Mouse (Mus musculus): ENCODE data around the gene Pttg1ip. TPM values are rescaled to one million over a fixed set of nuclear protein-coding genes. Genes with fewer than 3 reads are reported as not detected.

Pttg1ip gene
- polyA plus RNA-seq, 1 experiment from 2014 or later, result 210 TPM

DNA sequence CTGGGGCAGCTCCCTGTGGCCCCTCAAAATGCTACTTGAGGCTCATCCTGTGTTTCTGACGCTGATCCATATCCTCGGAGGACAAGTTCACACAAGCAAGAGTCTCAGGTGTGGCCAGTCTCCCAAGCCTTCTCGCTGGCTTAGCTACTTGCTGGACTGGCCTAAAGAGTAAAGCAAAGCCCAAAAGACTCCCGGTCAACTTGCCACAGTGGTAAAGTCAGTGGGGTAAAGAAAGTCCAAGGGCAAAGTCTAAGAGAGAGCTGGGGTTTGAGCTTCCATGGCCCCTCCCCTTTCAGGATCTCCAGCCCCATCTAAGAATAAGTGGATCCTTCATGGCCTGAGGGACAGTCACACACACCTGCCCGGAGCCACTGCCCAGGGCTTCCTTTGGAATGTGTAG is 29.4 kb upstream of the Pttg1ip start:
- 79% methylated on average over 5 of the region's 5 CpGs for WGBS
- H3K27ac ChIP-seq, result no peak overlapping the region
- no peak for ATAC-seq (replicated peaks; ENCODE audit: low FRiP score, low read depth)
- no peak overlapping the region for H3K4me2 ChIP-seq (ENCODE audit: low read length)
- no peaks in the 10 kb centered on the region for H3K36me3 ChIP-seq (ENCODE audit: insufficient read depth, low read length)
- no peak for DNase-seq (ENCODE audit: low spot score)
- no peak overlapping the region for H3K4me3 ChIP-seq (replicated peaks; ENCODE audit: low read depth, low read length)
- no peaks in the 10 kb centered on the region for H3K4me1 ChIP-seq (replicated peaks; ENCODE audit: insufficient read depth, low read length)
- no peaks in the 10 kb centered on the region for H3K27me3 ChIP-seq (ENCODE audit: insufficient read depth, low read length)
- no peak overlapping the region for H3K9ac ChIP-seq (ENCODE audit: low read depth, low read length)
- no peak for TF ChIP-seq CTCF (IDR thresholded peaks at IDR 0.05; ENCODE audit: low read depth)
- H3K9me3 ChIP-seq (replicated peaks; ENCODE audit: low read length), result no peaks in the 10 kb centered on the region

DNA sequence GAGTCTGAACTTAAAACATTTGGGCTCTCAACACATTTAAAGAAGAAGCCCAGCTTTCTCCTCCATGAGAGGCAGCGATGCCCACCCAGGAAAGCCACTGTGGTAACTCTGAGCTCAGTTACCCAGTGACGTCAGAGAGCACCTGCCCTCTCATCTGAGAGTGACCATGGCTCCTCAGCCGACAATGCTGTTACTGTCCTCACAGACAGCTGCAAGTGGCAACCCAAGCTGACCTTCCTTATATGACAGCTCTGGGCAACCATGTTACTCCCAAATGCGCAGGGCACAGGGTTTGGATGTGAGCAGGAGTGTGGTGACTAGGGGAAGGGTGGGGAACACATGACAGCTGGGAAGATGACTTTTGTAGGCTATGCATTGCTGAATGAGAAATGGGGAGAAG is 28.2 kb upstream of the Pttg1ip start:
- no peak overlapping the region for H3K4me2 ChIP-seq (ENCODE audit: low read length)
- H3K27ac ChIP-seq, result no peak overlapping the region
- H3K4me3 ChIP-seq (replicated peaks; ENCODE audit: low read depth, low read length), result no peak overlapping the region
- no peaks in the 10 kb centered on the region for H3K4me1 ChIP-seq (replicated peaks; ENCODE audit: insufficient read depth, low read length)
- no peaks in the 10 kb centered on the region for H3K9me3 ChIP-seq (replicated peaks; ENCODE audit: low read length)
- no peak for TF ChIP-seq CTCF (IDR thresholded peaks at IDR 0.05; ENCODE audit: low read depth)
- WGBS, result 80% methylated on average over 4 of the region's 4 CpGs
- no peak overlapping the region for H3K9ac ChIP-seq (ENCODE audit: low read depth, low read length)
- ATAC-seq (replicated peaks; ENCODE audit: low FRiP score, low read depth), result no peak
- DNase-seq (ENCODE audit: low spot score), result no peak
- no peaks in the 10 kb centered on the region for H3K36me3 ChIP-seq (ENCODE audit: insufficient read depth, low read length)
- H3K27me3 ChIP-seq (ENCODE audit: insufficient read depth, low read length), result no peaks in the 10 kb centered on the region

DNA sequence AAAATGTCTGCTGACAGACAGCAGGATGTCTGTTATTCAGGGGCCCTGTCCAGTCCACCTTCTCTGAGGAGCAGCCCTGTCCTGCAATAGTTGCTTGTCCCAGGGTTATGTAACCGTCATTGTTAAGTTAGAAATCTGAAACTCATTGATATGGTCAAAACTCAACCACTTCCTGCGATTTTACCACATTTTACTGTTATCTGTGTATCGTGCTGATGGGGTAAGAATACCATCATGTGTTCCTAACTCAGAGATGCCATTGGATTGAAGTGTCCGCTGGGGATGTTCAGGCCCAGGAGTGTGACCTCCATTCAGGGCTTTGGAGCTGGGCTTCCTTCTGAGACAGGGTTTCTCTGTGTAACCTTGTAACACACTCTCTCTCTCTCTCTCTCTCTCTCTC is 26.6 kb upstream of the Pttg1ip start:
- H3K4me3 ChIP-seq (replicated peaks; ENCODE audit: low read depth, low read length), result no peak overlapping the region
- no peak overlapping the region for H3K27ac ChIP-seq
- WGBS, result 90% methylated on average over 4 of the region's 4 CpGs

DNA sequence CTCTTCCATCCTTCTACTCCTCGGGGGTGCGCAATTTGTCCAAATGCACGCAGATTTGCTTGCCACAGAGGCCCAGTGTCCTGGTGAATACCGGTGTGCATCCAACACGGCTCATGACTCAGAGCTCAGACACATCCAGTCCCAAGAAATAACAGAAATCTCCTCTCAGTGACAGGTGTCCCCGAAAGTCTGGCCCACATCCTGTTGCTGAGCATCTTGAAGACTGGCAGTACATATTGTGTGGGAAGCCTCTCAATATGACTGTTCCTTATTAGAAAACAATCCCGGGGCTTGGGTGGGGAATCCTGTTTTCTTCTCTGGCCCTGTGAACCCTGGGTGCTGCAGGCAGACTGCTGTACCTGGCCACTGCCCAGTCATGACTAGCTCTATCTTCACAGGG is 24.9 kb upstream of the Pttg1ip start:
- no peak for ATAC-seq (replicated peaks; ENCODE audit: low FRiP score, low read depth)
- Histone ChIP-seq H3K4me1 (replicated peaks; ENCODE audit: insufficient read depth, low read length) (no peaks in the 10 kb centered on the region), H3K27ac (no peak overlapping the region), H3K27me3 (ENCODE audit: insufficient read depth, low read length) (no peaks in the 10 kb centered on the region), H3K9ac (ENCODE audit: low read depth, low read length) (no peak overlapping the region), H3K36me3 (ENCODE audit: insufficient read depth, low read length) (no peaks in the 10 kb centered on the region), H3K9me3 (replicated peaks; ENCODE audit: low read length) (no peaks in the 10 kb centered on the region), H3K4me2 (ENCODE audit: low read length) (no peak overlapping the region), H3K4me3 (replicated peaks; ENCODE audit: low read depth, low read length) (no peak overlapping the region)
- no peak for TF ChIP-seq CTCF (IDR thresholded peaks at IDR 0.05; ENCODE audit: low read depth)
- 93% methylated on average over 7 of the region's 7 CpGs for WGBS
- DNase-seq (ENCODE audit: low spot score), result no peak

More for the DNA sequence above, 26.6 kb upstream of the Pttg1ip start:
- Histone ChIP-seq H3K4me2 (ENCODE audit: low read length) (no peak overlapping the region), H3K9me3 (replicated peaks; ENCODE audit: low read length) (no peaks in the 10 kb centered on the region), H3K36me3 (ENCODE audit: insufficient read depth, low read length) (no peaks in the 10 kb centered on the region), H3K27me3 (ENCODE audit: insufficient read depth, low read length) (no peaks in the 10 kb centered on the region), H3K4me1 (replicated peaks; ENCODE audit: insufficient read depth, low read length) (no peaks in the 10 kb centered on the region), H3K9ac (ENCODE audit: low read depth, low read length) (no peak overlapping the region)
- no peak for ATAC-seq (replicated peaks; ENCODE audit: low FRiP score, low read depth)
- DNase-seq (ENCODE audit: low spot score), result no peak
- no peak for TF ChIP-seq CTCF (IDR thresholded peaks at IDR 0.05; ENCODE audit: low read depth)

DNA sequence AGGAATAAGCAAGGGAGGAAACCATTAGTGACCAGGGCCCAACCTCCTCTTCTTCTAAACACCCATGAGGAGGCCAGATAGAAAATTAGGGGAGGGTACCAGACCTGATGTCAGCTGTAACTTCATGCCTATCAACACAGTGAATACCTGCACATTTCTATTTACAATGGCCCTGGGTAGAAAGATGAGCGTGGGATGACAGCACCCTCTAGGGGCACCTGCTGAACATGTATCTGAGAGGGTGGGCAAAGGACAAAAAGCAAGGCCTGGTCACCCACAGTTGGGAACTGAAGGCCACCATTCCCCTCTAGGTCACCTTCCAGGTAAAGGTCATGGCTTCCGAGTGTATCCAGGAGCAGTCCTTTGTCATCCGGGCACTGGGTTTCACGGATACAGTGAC is 23.9 kb upstream of the Pttg1ip start:
- H3K4me3 ChIP-seq (replicated peaks; ENCODE audit: low read depth, low read length), result no peak overlapping the region
- no peak overlapping the region for H3K27ac ChIP-seq
- 76% methylated on average over 4 of the region's 4 CpGs for WGBS
- H3K36me3 ChIP-seq (ENCODE audit: insufficient read depth, low read length), result no peaks in the 10 kb centered on the region
- H3K27me3 ChIP-seq (ENCODE audit: insufficient read depth, low read length), result no peaks in the 10 kb centered on the region
- TF ChIP-seq CTCF (IDR thresholded peaks at IDR 0.05; ENCODE audit: low read depth), result peak; percentile 57; the same call in 1 of the 2 replicates
- no peak overlapping the region for H3K4me2 ChIP-seq (ENCODE audit: low read length)
- H3K9me3 ChIP-seq (replicated peaks; ENCODE audit: low read length), result no peaks in the 10 kb centered on the region
- H3K4me1 ChIP-seq (replicated peaks; ENCODE audit: insufficient read depth, low read length), result no peaks in the 10 kb centered on the region
- ATAC-seq (replicated peaks; ENCODE audit: low FRiP score, low read depth) (no peak), DNase-seq (ENCODE audit: low spot score) (no peak)
- H3K9ac ChIP-seq (ENCODE audit: low read depth, low read length), result no peak overlapping the region

GRCm38 (mm10) chr10:77560090-77560489 is 21.4 kb upstream of the Pttg1ip start:
- 84% methylated on average over 11 of the region's 11 CpGs for WGBS
- ATAC-seq (replicated peaks; ENCODE audit: low FRiP score, low read depth) (no peak), DNase-seq (ENCODE audit: low spot score) (no peak)
- H3K4me1 ChIP-seq (replicated peaks; ENCODE audit: insufficient read depth, low read length), result no peaks in the 10 kb centered on the region
- H3K4me2 ChIP-seq (ENCODE audit: low read length), result no peak overlapping the region
- no peak for TF ChIP-seq CTCF (IDR thresholded peaks at IDR 0.05; ENCODE audit: low read depth)
- H3K4me3 ChIP-seq (replicated peaks; ENCODE audit: low read depth, low read length), result no peak overlapping the region
- H3K9ac ChIP-seq (ENCODE audit: low read depth, low read length), result no peak overlapping the region
- no peaks in the 10 kb centered on the region for H3K27me3 ChIP-seq (ENCODE audit: insufficient read depth, low read length)
- no peaks in the 10 kb centered on the region for H3K36me3 ChIP-seq (ENCODE audit: insufficient read depth, low read length)
- no peaks in the 10 kb centered on the region for H3K9me3 ChIP-seq (replicated peaks; ENCODE audit: low read length)
- no peak overlapping the region for H3K27ac ChIP-seq

DNA sequence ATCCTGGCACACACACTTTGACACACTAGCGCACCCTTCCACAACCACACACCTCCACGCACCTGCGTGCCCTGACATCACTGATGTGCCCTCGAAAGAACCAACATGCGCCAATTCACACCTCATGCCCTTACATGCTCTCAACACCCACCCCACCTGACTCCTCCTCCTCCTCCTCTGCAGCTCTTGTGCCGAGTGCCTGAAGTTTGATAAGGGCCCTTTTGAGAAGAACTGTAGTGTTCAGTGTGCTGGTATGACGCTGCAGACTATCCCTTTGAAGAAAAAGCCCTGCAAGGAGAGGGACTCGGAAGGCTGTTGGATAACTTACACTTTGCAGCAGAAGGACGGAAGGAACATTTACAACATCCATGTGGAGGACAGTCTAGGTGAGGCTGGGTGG is 20.7 kb upstream of the Pttg1ip start:
- DNase-seq (ENCODE audit: low spot score) (no peak), ATAC-seq (replicated peaks; ENCODE audit: low FRiP score, low read depth) (no peak)
- no peak overlapping the region for H3K4me3 ChIP-seq (replicated peaks; ENCODE audit: low read depth, low read length)
- no peak overlapping the region for H3K27ac ChIP-seq
- H3K4me2 ChIP-seq (ENCODE audit: low read length), result no peak overlapping the region
- H3K4me1 ChIP-seq (replicated peaks; ENCODE audit: insufficient read depth, low read length), result no peaks in the 10 kb centered on the region
- TF ChIP-seq CTCF (IDR thresholded peaks at IDR 0.05; ENCODE audit: low read depth), result no peak
- WGBS, result 84% methylated on average over 9 of the region's 9 CpGs
- no peak overlapping the region for H3K9ac ChIP-seq (ENCODE audit: low read depth, low read length)
- no peaks in the 10 kb centered on the region for H3K27me3 ChIP-seq (ENCODE audit: insufficient read depth, low read length)
- H3K36me3 ChIP-seq (ENCODE audit: insufficient read depth, low read length), result no peaks in the 10 kb centered on the region
- H3K9me3 ChIP-seq (replicated peaks; ENCODE audit: low read length), result no peaks in the 10 kb centered on the region

All from kidney, postnatal 0 days (tissue).